Mouse (Mus musculus) neural tube, embryonic 11.5 days (tissue): Measurements from ENCODE around the gene Wdr25. TPM values are rescaled to one million over a fixed set of nuclear protein-coding genes. Genes with fewer than 3 reads are reported as not detected.

Experiments used
- ATAC-seq: fragments of 200-750 bp; cut with Nextera tagmentation; 2 replicates; pipeline ENCODE4 v1.8.0; 2017; ENCODE audit warnings: moderate number of reproducible peaks, mild to moderate bottlenecking, moderate TSS enrichment, moderate library complexity; ENCODE audit not compliant: insufficient read depth, low FRiP score, low TSS enrichment
- DNase-seq: peaks from one replicate; pipeline ENCODE4 v3.0.0-alpha.2; 2015; ENCODE audit warnings: low spot score
- H3K27ac ChIP-seq: fragments of 300-500 bp; sonication (generic); 2 replicates; pipeline ENCODE4 v1.5.1; 2014; ENCODE audit warnings: low read depth, mild to moderate bottlenecking, low read length
- H3K27me3 ChIP-seq: fragments of 300-500 bp; sonication (generic); 2 replicates; pipeline ENCODE4 v1.6.1; 2014; ENCODE audit warnings: mild to moderate bottlenecking, low read length, mixed read lengths; ENCODE audit not compliant: control insufficient read depth, insufficient read depth
- H3K36me3 ChIP-seq: fragments of 300-500 bp; sonication (generic); 2 replicates; pipeline ENCODE4 v1.6.1; 2014; ENCODE audit warnings: mild to moderate bottlenecking, low read length, moderate library complexity, mixed read lengths; ENCODE audit not compliant: control insufficient read depth, insufficient read depth
- H3K4me1 ChIP-seq: fragments of 300-500 bp; sonication (generic); 2 replicates; pipeline ENCODE4 v1.6.1; 2014; ENCODE audit warnings: low read length, mixed read lengths; ENCODE audit not compliant: control insufficient read depth, insufficient read depth
- H3K4me2 ChIP-seq: fragments of 300-500 bp; sonication (generic); 2 replicates; pipeline ENCODE4 v1.6.1; 2014; ENCODE audit warnings: low read depth, mild to moderate bottlenecking, moderate library complexity
- H3K4me3 ChIP-seq: fragments of 300-500 bp; sonication (generic); 2 replicates; pipeline ENCODE4 v1.5.1; 2014; ENCODE audit warnings: low read depth, low read length
- H3K9ac ChIP-seq: fragments of 300-500 bp; sonication (generic); 2 replicates; pipeline ENCODE4 v1.6.1; 2014; ENCODE audit warnings: mild to moderate bottlenecking, low read length
- H3K9me3 ChIP-seq: fragments of 300-500 bp; sonication (generic); 2 replicates; pipeline ENCODE4 v1.6.1; 2016; ENCODE audit warnings: low read length; ENCODE audit not compliant: control insufficient read depth
- WGBS: fragments of 180-500 bp; shearing (Covaris S2); extraction: QIAGEN DNeasy Blood & Tissue Kit; methylation state at CpG from one replicate; pipeline ENCODE4 v1.1.7; 2014; 5-methylcytosine and 5-hydroxymethylcytosine counted together
- polyA plus RNA-seq: library from polyadenylated mRNA; unstranded; fragments of >200 nt; fragmentation: Nextera tagmentation; extraction: Ambion mirVana; gene quantifications from 2 replicates; pipeline ENCODE4 v1.2.1, GENCODE M21; 2014

Gene Wdr25
- polyA plus RNA-seq, 1 experiment from 2014 or later = 5.2 TPM

DNA sequence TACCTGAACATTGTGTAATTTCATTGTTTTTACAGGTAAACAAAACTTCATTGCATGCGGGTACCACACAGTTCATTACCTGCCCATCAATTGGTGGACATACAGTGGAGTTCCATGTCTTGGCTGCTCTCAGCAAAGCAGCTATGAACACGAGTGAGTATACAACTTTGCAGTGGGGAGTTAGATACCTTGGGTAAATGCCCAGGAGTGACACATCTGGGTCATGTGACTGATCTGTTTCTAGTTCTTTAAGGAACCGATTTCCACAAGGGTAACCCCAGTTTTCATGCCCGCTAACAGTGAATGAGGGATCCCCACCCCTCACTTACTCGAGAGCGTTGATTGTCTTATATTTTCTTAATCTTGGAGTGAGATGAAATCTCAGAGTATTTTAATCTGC, 183.6 kb downstream of the Wdr25 start:
- DNase-seq = no peak
- 88% methylated on average over 6 of the region's 6 CpGs for WGBS
- H3K4me1 ChIP-seq = no peaks in the 10 kb centered on the region

More for the DNA sequence above, 183.6 kb downstream of the Wdr25 start:
- H3K36me3 ChIP-seq = no peaks in the 10 kb centered on the region
- no peak overlapping the region for H3K4me2 ChIP-seq
- H3K27me3 ChIP-seq = no peaks in the 10 kb centered on the region
- no peak for ATAC-seq
- H3K27ac ChIP-seq = no peak overlapping the region
- no peak overlapping the region for H3K4me3 ChIP-seq
- H3K9ac ChIP-seq = no peak overlapping the region
- H3K9me3 ChIP-seq = no peaks in the 10 kb centered on the region

Other genes with a start within 250 kb of the Wdr25 start
- 1.6 and 1.8 TPM in 2 replicates for gene Degs2, start 191.3 kb upstream of the Wdr25 start, polyA plus RNA-seq
- 17.6 and 18.7 TPM in 2 replicates for gene Yy1, start 100.7 kb upstream of the Wdr25 start, polyA plus RNA-seq
- 12.9 and 13.7 TPM in 2 replicates for gene Slc25a29, start 57.7 kb upstream of the Wdr25 start, polyA plus RNA-seq
- gene Slc25a47, start 57.6 kb upstream of the Wdr25 start, polyA plus RNA-seq = 10.5 and 13.2 TPM in 2 replicates
- 139 and 148 TPM in 2 replicates for gene Wars, start 543 bp downstream of the Wdr25 start, polyA plus RNA-seq
- 11.3 and 14.9 TPM in 2 replicates for gene Begain, start 174.6 kb downstream of the Wdr25 start, polyA plus RNA-seq